Mouse (Mus musculus) ES-Bruce4 (cell line): Measurements from ENCODE around the gene Eef1akmt4.
"Not testable (repeated sequence)": the region's sequence is repeated elsewhere in the genome, so short reads cannot be mapped to it uniquely, and the experiment has no call there.

ENCODE experiments used
- CTCF ChIP-seq: IDR thresholded peaks from one replicate; pipeline ENCODE4 v1.8.1; 2011; ENCODE audit warnings: low read depth, low read length
- EP300 ChIP-seq: IDR thresholded peaks from 2 replicates; pipeline ENCODE4 v1.6.1; 2011; ENCODE audit warnings: low read depth, low read length; ENCODE audit not compliant: insufficient read depth
- POLR2A ChIP-seq: IDR thresholded peaks from one replicate; pipeline ENCODE4 v1.8.1; 2011; ENCODE audit warnings: low read length; ENCODE audit not compliant: insufficient read depth

- TF ChIP-seq CTCF, EP300, POLR2A: not testable (repeated sequence)
Observed at GRCm38 (mm10) chr16:20668013-20668412, 56.6 kb downstream of the Eef1akmt4 start, which contains the start of gene Eif4g1.
